Mouse (Mus musculus) liver, postnatal 0 days (tissue): ENCODE measurements around the gene Slc44a1.

ENCODE experiments used
- CTCF ChIP-seq: sonication (generic); IDR thresholded peaks from 2 replicates; pipeline ENCODE4 v1.5.1; 2016; ENCODE audit warnings: antibody characterized with exemption, low read depth
- EP300 ChIP-seq: IDR thresholded peaks from 2 replicates; pipeline ENCODE4 v1.6.1; 2016; ENCODE audit warnings: antibody characterized with exemption, low read depth, mild to moderate bottlenecking

- TF ChIP-seq CTCF (no peak), EP300 (no peak)
Measured at GRCm38 (mm10) chr4:53412991-53413390, 27.2 kb upstream of the Slc44a1 start.
